Mouse (Mus musculus) lung, adult 2 months (tissue): Measurements from ENCODE around the gene Fam160b1.

Experiments
- CTCF ChIP-seq: fragments of 200-500 bp; IDR thresholded peaks from 2 replicates; pipeline ENCODE4 v1.5.1; 2011; ENCODE audit warnings: mild to moderate bottlenecking, low read length, control low read depth; ENCODE audit not compliant: insufficient read depth
- POLR2A ChIP-seq: fragments of 200-500 bp; IDR thresholded peaks from 2 replicates; pipeline ENCODE4 v1.6.1; 2011; ENCODE audit warnings: low read depth, mild to moderate bottlenecking, control low read depth, low read length, borderline replicate concordance; ENCODE audit errors: extremely low read depth

DNA sequence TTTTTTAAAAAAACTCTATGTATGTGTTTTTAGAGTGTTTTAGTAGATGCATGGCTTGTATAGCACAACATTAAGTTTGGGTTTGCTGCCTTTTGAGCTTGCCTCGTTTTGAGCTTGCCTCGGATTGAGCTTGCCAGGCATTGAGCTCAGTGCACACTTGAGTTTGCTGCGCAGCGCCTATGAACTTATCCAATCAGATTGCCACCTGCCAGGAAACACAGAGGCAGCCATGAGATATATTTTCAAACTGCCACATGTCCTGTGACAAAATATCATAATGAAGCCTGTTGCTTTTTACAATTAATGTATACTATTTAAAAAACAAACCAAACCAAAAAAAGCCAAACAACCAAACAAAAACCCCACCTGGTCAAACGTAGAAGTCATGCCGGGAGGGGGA lies 29.2 kb upstream of the Fam160b1 start:
- TF ChIP-seq CTCF = no peak
- TF ChIP-seq POLR2A = no peak
